Mouse (Mus musculus): ENCODE data around the gene Tmem107. TPM values are rescaled to one million over a fixed set of nuclear protein-coding genes. Genes with fewer than 3 reads are reported as not detected.

Gene Tmem107
- polyA plus RNA-seq, 1 experiment from 2014 or later, result 60.8 TPM

DNA sequence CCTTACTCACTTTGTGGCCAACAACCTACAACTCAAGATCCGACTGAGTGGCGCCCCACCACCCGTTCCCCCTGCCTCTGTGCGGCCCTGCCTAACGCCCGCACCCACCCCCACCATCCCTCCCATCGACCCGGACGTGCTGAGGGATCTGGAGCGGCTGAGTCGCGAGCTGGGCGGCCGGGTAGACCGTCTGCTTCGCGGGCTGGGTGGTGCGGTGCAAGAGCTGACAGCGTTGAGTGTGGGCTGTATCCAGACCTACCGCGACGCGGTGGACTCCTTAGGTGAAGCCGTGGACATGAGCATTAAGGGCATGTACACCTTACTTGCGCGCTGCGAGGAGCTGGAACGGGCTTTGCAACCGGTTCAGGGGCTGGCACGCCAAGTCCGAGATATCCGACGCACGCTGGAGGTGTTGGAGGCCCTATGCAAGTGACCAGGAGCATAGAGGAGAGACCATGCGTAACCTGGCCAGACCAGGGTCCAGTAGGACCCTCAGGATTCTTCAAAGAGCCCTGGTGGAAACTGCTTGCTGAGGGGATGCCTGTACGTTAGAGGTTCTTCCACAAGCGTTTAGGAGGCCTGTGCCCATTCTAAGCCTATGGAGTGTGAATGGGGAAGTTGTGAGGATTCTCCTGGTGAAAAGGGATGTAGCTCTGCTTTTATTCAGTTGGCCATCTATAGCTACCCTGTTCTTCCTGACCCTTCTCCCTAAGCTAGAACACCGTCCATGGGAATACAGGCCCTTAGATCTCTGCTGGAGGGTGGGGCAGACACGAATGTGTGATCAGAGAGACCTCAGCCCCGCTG, 10.0 kb upstream of the Tmem107 start:
- H3K27ac ChIP-seq, result peak overlapping the region; percentile 91
- under 1% methylated on average over 40 of the region's 40 CpGs for WGBS

GRCm38 (mm10) chr11:69061255-69061912, 9.2 kb upstream of the Tmem107 start:
- Histone ChIP-seq H3K9me3 (replicated peaks) (no peaks in the 10 kb centered on the region), H3K4me2 (peak overlapping the region; percentile 91), H3K36me3 (no peaks in the 10 kb centered on the region), H3K27ac (peak overlapping the region; percentile 91; the same call in 1 of the 2 replicates), H3K4me3 (replicated peaks) (peak overlapping the region; percentile 95), H3K9ac (peak overlapping the region; percentile 90), H3K4me1 (peaks cover 50% of the 10 kb centered on the region), H3K27me3 (no peaks in the 10 kb centered on the region)
- no peak for ATAC-seq (replicated peaks; ENCODE audit: low FRiP score)
- 7% methylated on average over 17 of the region's 17 CpGs for WGBS

More for the DNA sequence above, 10.0 kb upstream of the Tmem107 start:
- ATAC-seq (replicated peaks; ENCODE audit: low FRiP score), result no peak
- H3K4me2 ChIP-seq, result peak overlapping the region; percentile 91
- peak overlapping the region; percentile 95 for H3K4me3 ChIP-seq (replicated peaks)
- H3K4me1 ChIP-seq, result peaks cover 43% of the 10 kb centered on the region
- no peaks in the 10 kb centered on the region for H3K27me3 ChIP-seq
- no peaks in the 10 kb centered on the region for H3K9me3 ChIP-seq (replicated peaks)
- no peaks in the 10 kb centered on the region for H3K36me3 ChIP-seq
- peak overlapping the region; percentile 90 for H3K9ac ChIP-seq

- WGBS, result under 1% methylated on average over 17 of the region's 17 CpGs
- peak overlapping the region; percentile 91 for H3K4me2 ChIP-seq
- H3K9me3 ChIP-seq (replicated peaks), result no peaks in the 10 kb centered on the region
- H3K4me1 ChIP-seq, result peaks cover 58% of the 10 kb centered on the region
- H3K27me3 ChIP-seq, result no peaks in the 10 kb centered on the region
- ATAC-seq (replicated peaks; ENCODE audit: low FRiP score), result no peak
- peak overlapping the region; percentile 92 for H3K27ac ChIP-seq
- H3K36me3 ChIP-seq, result no peaks in the 10 kb centered on the region
- H3K4me3 ChIP-seq (replicated peaks), result peak overlapping the region; percentile 95
- H3K9ac ChIP-seq, result peak overlapping the region; percentile 90
Measured at GRCm38 (mm10) chr11:69062194-69062760, 8.3 kb upstream of the Tmem107 start.

- Histone ChIP-seq H3K27me3 (no peaks in the 10 kb centered on the region), H3K36me3 (no peaks in the 10 kb centered on the region), H3K27ac (peak overlapping the region; percentile 92), H3K4me1 (peaks cover 62% of the 10 kb centered on the region), H3K4me2 (peak overlapping the region; percentile 91), H3K4me3 (replicated peaks) (peak overlapping the region; percentile 95), H3K9me3 (replicated peaks) (no peaks in the 10 kb centered on the region), H3K9ac (0 out of 2 replicates have a peak overlapping the region, but pooled peaks have one; percentile 48)
- ATAC-seq (replicated peaks; ENCODE audit: low FRiP score), result peak; percentile 59
- 0% methylated on average over 19 of the region's 19 CpGs for WGBS
Measured at GRCm38 (mm10) chr11:69062761-69063224, 7.8 kb upstream of the Tmem107 start.

DNA sequence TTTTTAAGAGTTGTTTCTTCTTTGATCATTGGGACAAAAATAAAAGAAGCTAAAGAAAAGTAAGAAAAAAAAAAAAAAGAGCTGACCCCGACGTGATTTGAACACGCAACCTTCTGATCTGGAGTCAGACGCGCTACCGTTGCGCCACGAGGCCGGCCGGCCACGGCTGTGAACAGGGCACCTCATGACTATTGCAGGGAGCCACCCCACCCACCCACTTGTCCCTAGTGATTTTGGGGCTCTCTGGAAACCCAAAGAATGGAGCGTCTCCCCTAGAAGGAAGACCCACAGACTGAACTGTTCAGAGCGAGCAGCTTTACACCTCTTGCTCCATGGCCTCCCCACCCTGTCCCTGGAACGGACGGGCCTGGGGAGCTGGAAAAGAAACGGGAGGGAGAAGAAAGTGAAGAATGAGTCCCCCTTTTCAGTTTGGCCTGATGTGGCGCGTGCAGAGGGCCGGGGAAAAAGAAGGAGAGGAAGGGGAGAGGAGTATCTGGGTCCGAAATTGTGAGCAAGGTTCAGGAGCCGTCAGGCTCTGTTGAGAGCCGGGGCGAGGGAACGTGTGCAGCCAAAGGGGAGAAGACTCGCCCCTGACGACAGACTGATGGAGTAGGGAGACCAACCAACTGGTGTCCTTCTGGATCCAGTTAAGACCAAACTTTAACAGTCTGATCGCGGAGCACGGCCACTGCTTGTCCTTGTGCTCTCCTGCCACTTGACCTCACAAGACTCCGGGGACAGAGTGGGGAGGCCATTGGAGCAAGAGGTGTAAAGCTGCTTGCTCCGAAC, 7.0 kb upstream of the Tmem107 start:
- WGBS, result under 1% methylated on average over 31 of the region's 31 CpGs

DNA sequence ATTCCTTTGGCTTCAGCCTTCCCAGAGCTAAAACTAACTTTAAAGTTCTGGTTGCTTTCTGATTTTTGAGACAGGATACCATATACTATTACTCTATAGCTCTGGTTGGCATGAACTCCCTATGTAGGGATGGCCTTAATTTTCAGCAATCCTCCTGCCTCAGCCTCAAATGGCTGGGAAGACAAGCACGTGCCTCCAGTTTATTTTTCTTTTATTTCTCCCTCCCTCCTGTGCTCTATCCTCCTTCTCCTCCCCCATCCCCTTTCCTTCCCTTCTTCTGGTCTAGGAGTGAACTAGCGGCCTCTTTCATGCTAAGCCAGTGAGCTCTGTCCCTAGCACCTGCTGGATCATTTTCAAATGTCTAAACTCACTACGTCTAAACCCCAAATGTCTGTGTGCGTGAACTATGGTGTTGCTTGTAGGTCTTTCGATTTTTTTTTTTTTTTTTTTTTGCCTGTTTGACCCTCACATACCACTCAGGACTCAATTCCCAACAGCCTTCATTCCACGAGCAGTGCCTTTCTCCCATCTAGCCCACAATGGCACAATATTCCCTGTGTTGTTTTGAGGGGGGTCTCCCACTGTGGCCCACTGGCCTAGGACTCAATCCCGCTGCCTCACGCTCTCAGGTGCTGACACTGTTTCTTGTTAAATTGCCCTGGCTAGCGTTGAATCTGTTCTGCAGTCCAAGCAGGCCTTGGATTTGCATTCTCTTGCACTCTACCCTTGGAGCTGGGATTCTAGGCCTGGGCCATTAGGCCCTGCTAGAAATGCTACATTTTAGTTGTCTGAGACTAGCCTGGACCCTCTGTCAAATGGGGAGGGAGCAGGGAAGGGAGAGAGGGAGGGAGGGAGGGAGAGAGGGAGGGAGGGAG, 6.1 kb upstream of the Tmem107 start:
- Histone ChIP-seq H3K36me3 (no peaks in the 10 kb centered on the region), H3K4me1 (peaks cover 50% of the 10 kb centered on the region), H3K27ac (peak overlapping the region; percentile 84), H3K27me3 (no peaks in the 10 kb centered on the region), H3K9ac (peak overlapping the region; percentile 68), H3K9me3 (replicated peaks) (no peaks in the 10 kb centered on the region), H3K4me3 (replicated peaks) (peak overlapping the region; percentile 95), H3K4me2 (peak overlapping the region; percentile 91)
- no peak for ATAC-seq (replicated peaks; ENCODE audit: low FRiP score)
- 58% methylated on average over 9 of the region's 9 CpGs for WGBS

More for the DNA sequence above, 7.0 kb upstream of the Tmem107 start:
- H3K9ac ChIP-seq, result peak overlapping the region; percentile 68
- H3K27ac ChIP-seq, result peak overlapping the region; percentile 92
- peak overlapping the region; percentile 95 for H3K4me3 ChIP-seq (replicated peaks)
- H3K36me3 ChIP-seq, result no peaks in the 10 kb centered on the region
- peaks cover 54% of the 10 kb centered on the region for H3K4me1 ChIP-seq
- no peak for ATAC-seq (replicated peaks; ENCODE audit: low FRiP score)
- no peaks in the 10 kb centered on the region for H3K9me3 ChIP-seq (replicated peaks)
- no peaks in the 10 kb centered on the region for H3K27me3 ChIP-seq
- peak overlapping the region; percentile 91 for H3K4me2 ChIP-seq

DNA sequence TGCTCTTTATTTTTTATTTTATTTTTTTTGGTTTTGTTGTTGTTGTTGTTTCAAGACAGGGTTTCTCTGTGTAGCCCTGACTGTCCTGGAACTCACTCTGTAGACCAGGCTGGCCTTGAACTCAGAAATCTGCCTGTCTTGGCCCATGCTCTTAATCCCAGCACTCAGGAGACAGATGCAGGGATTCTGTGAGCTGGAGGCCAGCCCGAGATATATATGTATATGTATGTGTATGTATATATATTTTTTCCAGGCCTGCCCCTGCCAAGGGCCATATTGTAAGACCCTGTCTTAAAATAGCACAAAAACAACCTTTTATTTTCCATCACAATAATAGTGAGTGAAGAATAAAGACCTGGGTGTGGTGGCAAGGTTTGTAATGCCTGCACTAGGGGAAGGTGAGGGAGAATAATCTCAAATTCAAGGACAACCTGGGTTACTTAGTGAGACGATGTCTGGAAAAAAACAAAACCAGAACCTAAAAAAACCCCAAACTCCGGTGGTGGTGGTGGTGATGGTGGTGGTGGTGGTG, 5.1 kb upstream of the Tmem107 start:
- Histone ChIP-seq H3K36me3 (no peaks in the 10 kb centered on the region), H3K4me2 (peak overlapping the region; percentile 89), H3K27me3 (no peaks in the 10 kb centered on the region), H3K27ac (no peak overlapping the region), H3K4me3 (replicated peaks) (no peak overlapping the region), H3K9me3 (replicated peaks) (no peaks in the 10 kb centered on the region), H3K4me1 (peaks cover 54% of the 10 kb centered on the region), H3K9ac (no peak overlapping the region; the same call in 1 of the 2 replicates)
- ATAC-seq (replicated peaks; ENCODE audit: low FRiP score), result no peak
- WGBS, result 62% methylated on average over 3 of the region's 3 CpGs

- ATAC-seq (replicated peaks; ENCODE audit: low FRiP score), result no peak; the same call in 1 of the 2 replicates
- H3K27ac ChIP-seq, result no peak overlapping the region; the same call in 1 of the 2 replicates
- H3K4me3 ChIP-seq (replicated peaks), result peak overlapping the region; percentile 47
- H3K4me2 ChIP-seq, result peak overlapping the region; percentile 89
- WGBS, result 2% methylated on average over 29 of the region's 29 CpGs
- no peaks in the 10 kb centered on the region for H3K27me3 ChIP-seq
- no peaks in the 10 kb centered on the region for H3K9me3 ChIP-seq (replicated peaks)
- H3K9ac ChIP-seq, result peak overlapping the region; percentile 48
- peaks cover 52% of the 10 kb centered on the region for H3K4me1 ChIP-seq
- H3K36me3 ChIP-seq, result no peaks in the 10 kb centered on the region
Measured at GRCm38 (mm10) chr11:69066163-69066861, 4.3 kb upstream of the Tmem107 start.

- H3K9me3 ChIP-seq (replicated peaks), result no peaks in the 10 kb centered on the region
- H3K4me1 ChIP-seq, result peaks cover 52% of the 10 kb centered on the region
- no peak overlapping the region for H3K9ac ChIP-seq
- H3K4me2 ChIP-seq, result peak overlapping the region; percentile 89
- H3K36me3 ChIP-seq, result no peaks in the 10 kb centered on the region
- H3K27me3 ChIP-seq, result no peaks in the 10 kb centered on the region
- peak overlapping the region; percentile 47 for H3K4me3 ChIP-seq (replicated peaks)
- H3K27ac ChIP-seq, result no peak overlapping the region
- no peak for ATAC-seq (replicated peaks; ENCODE audit: low FRiP score)
- WGBS, result 8% methylated on average over 8 of the region's 8 CpGs
Measured at GRCm38 (mm10) chr11:69066956-69067355, 3.6 kb upstream of the Tmem107 start.

GRCm38 (mm10) chr11:69067601-69068000, 3.0 kb upstream of the Tmem107 start:
- WGBS, result 55% methylated on average over 6 of the region's 6 CpGs
- no peak overlapping the region for H3K4me3 ChIP-seq (replicated peaks)
- H3K4me2 ChIP-seq, result peak overlapping the region; percentile 89; the same call in 1 of the 2 replicates

More at GRCm38 (mm10) chr11:69067601-69068000, 3.0 kb upstream of the Tmem107 start:
- Histone ChIP-seq H3K36me3 (no peaks in the 10 kb centered on the region), H3K27me3 (no peaks in the 10 kb centered on the region), H3K27ac (no peak overlapping the region), H3K9ac (no peak overlapping the region), H3K9me3 (replicated peaks) (no peaks in the 10 kb centered on the region), H3K4me1 (peaks cover 55% of the 10 kb centered on the region)
- no peak for ATAC-seq (replicated peaks; ENCODE audit: low FRiP score)
